ENCODE assay signal across 9 mouse cellular contexts in the genomic region with DNA sequence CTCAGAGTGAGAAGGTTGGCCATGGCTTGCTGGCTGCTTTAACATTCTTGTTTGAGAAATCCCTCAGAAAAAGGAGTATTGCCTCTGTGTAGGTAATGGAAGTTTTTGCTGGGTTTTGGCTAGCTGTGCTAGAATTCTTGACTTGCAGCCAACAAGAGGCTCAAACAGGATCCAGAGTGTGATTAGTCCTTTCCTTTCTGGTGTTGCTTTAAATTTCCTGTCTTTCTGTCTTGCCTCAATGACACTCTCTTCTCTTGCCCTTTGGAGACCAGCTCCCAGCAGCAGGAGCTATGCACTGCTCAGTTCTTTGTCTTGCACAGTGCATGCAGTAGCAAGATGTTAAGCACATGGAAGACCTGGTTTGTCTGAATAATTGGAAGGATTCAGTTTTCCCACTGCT.
DNase-seq lines count a peak whose midpoint lies in the region; ATAC-seq and TF ChIP-seq lines count a peak whose summit lies in the region.
"Had no signal": no experiment of that assay in that cellular context is flagged by ENCODE, and none has a peak within 500 bp of the region (broad histone marks: within the 10 kb centered on the region; RNA-seq: fewer than 3 reads in every experiment).

No protein-coding gene starts in this region.

- H3K27me3 ChIP-seq in forebrain, embryonic 15.5 days = no peaks in the 10 kb centered on the region
- no peaks in the 10 kb centered on the region for H3K27me3 ChIP-seq in forebrain, embryonic 11.5 days (ENCODE audit: control insufficient read depth, insufficient read depth, low read length)
- no peaks in the 10 kb centered on the region for H3K27me3 ChIP-seq in heart, postnatal 0 days (ENCODE audit: control insufficient read depth, insufficient read depth, low read length)
- H3K27me3 ChIP-seq in lung, embryonic 16.5 days (ENCODE audit: control insufficient read depth, insufficient read depth, low read depth, low read length) = no peaks in the 10 kb centered on the region

- H3K36me3 ChIP-seq in forebrain, embryonic 15.5 days = 0 out of 2 replicates have a peak, but pooled peaks cover 6% of the 10 kb centered on the region
- no peaks in the 10 kb centered on the region; the same call in 1 of the 2 replicates for H3K36me3 ChIP-seq in forebrain, embryonic 11.5 days (ENCODE audit: control insufficient read depth, insufficient read depth, low read length)
- no peaks in the 10 kb centered on the region for H3K36me3 ChIP-seq in heart, postnatal 0 days (replicated peaks; ENCODE audit: control insufficient read depth, insufficient read depth, low read length)
- peaks cover 2% of the 10 kb centered on the region for H3K36me3 ChIP-seq in lung, embryonic 16.5 days (ENCODE audit: control insufficient read depth, insufficient read depth, low read length)

- H3K4me2 ChIP-seq in forebrain, embryonic 15.5 days (replicated peaks) = no peak overlapping the region
- no peak overlapping the region for H3K4me2 ChIP-seq in forebrain, embryonic 11.5 days (ENCODE audit: low read depth, low read length, severe bottlenecking)
- H3K4me2 ChIP-seq in heart, postnatal 0 days (ENCODE audit: low read depth, low read length) = no peak overlapping the region
- no peak overlapping the region for H3K4me2 ChIP-seq in lung, embryonic 16.5 days (ENCODE audit: low read depth, low read length)

- H3K9me3 ChIP-seq in forebrain, embryonic 15.5 days = no peaks in the 10 kb centered on the region
- no peaks in the 10 kb centered on the region for H3K9me3 ChIP-seq in forebrain, embryonic 11.5 days (ENCODE audit: control insufficient read depth, low read length)
- H3K9me3 ChIP-seq in heart, postnatal 0 days (replicated peaks; ENCODE audit: control insufficient read depth, low read length) = no peaks in the 10 kb centered on the region
- H3K9me3 ChIP-seq in lung, embryonic 16.5 days (ENCODE audit: control insufficient read depth, low read length) = no peaks in the 10 kb centered on the region

- 0 out of 2 replicates have a peak overlapping the region, but pooled peaks have one; percentile 37 for H3K27ac ChIP-seq in forebrain, embryonic 15.5 days (replicated peaks)
- H3K27ac ChIP-seq in forebrain, embryonic 11.5 days (ENCODE audit: low read depth, low read length) = no peak overlapping the region
- H3K27ac ChIP-seq in heart, postnatal 0 days (ENCODE audit: low read depth) = no peak overlapping the region; the same call in 1 of the 2 replicates
- H3K27ac ChIP-seq in lung, embryonic 16.5 days (ENCODE audit: low read length) = peak overlapping the region; percentile 85
- H3K27ac ChIP-seq: heart, adult 2 months had no signal

- no peak for DNase-seq in forebrain, embryonic 11.5 days (ENCODE audit: low spot score)
- DNase-seq in brain, adult 2 months (ENCODE audit: low read depth, low spot score) = peak; percentile 65
- peak; percentile 71 for DNase-seq in heart, postnatal 0 days (ENCODE audit: low spot score)
- no peak for DNase-seq in gastrocnemius, postnatal 25 days
- no peak for DNase-seq in urinary bladder, postnatal 36 days (ENCODE audit: low spot score in 2 of 2)
- no peak for DNase-seq in frontal cortex, postnatal 36 days (ENCODE audit: low spot score in 2 of 2)

- peaks cover 11% of the 10 kb centered on the region for H3K4me1 ChIP-seq in forebrain, embryonic 15.5 days
- no peaks in the 10 kb centered on the region for H3K4me1 ChIP-seq in forebrain, embryonic 11.5 days (replicated peaks; ENCODE audit: control insufficient read depth, insufficient read depth, low read length)
- peaks cover 23% of the 10 kb centered on the region for H3K4me1 ChIP-seq in heart, postnatal 0 days (ENCODE audit: control insufficient read depth, insufficient read depth)
- H3K4me1 ChIP-seq in lung, embryonic 16.5 days (replicated peaks; ENCODE audit: control insufficient read depth, insufficient read depth, low read length) = peaks cover 35% of the 10 kb centered on the region

- no peak for TF ChIP-seq CTCF in heart, postnatal 0 days (IDR thresholded peaks at IDR 0.05; ENCODE audit: low read depth)

- ATAC-seq in forebrain, embryonic 15.5 days (replicated peaks) = no peak
- no peak for ATAC-seq in forebrain, embryonic 11.5 days (replicated peaks; ENCODE audit: low FRiP score)
- peak; percentile 68 for ATAC-seq in heart, postnatal 0 days (ENCODE audit: insufficient read depth, low read depth)
- peak; percentile 84 for ATAC-seq in lung, embryonic 16.5 days (ENCODE audit: low read depth)

- 0 out of 2 replicates have a peak, but pooled peaks have one; percentile 43 for TF ChIP-seq EP300 in heart, postnatal 0 days (IDR thresholded peaks at IDR 0.05; ENCODE audit: low read depth)

- H3K4me3 ChIP-seq in forebrain, embryonic 15.5 days = no peak overlapping the region
- no peak overlapping the region for H3K4me3 ChIP-seq in forebrain, embryonic 11.5 days (ENCODE audit: low read depth, low read length)
- no peak overlapping the region for H3K4me3 ChIP-seq in heart, postnatal 0 days (ENCODE audit: low read depth, low read length)
- H3K4me3 ChIP-seq in lung, embryonic 16.5 days (ENCODE audit: low read length) = no peak overlapping the region
- H3K4me3 ChIP-seq: heart, adult 2 months had no signal

- H3K9ac ChIP-seq in forebrain, embryonic 15.5 days (replicated peaks) = no peak overlapping the region
- no peak overlapping the region for H3K9ac ChIP-seq in forebrain, embryonic 11.5 days (ENCODE audit: low read length)
- no peak overlapping the region for H3K9ac ChIP-seq in heart, postnatal 0 days (replicated peaks; ENCODE audit: low read depth, low read length)
- no peak overlapping the region for H3K9ac ChIP-seq in lung, embryonic 16.5 days (ENCODE audit: low read length)

Comparison
In these comparisons a context has a peak if more than half of its experiments do, and no peak if none do; other contexts are left out.
1. H3K27ac ChIP-seq: peak in forebrain, embryonic 15.5 days (single experiment) and lung, embryonic 16.5 days (single experiment); none in forebrain, embryonic 11.5 days (single experiment) and heart, postnatal 0 days (single experiment).
2. ATAC-seq: peak in heart, postnatal 0 days (single experiment) and lung, embryonic 16.5 days (single experiment); none in forebrain, embryonic 15.5 days (single experiment) and forebrain, embryonic 11.5 days (single experiment).
3. DNase-seq: peak in brain, adult 2 months (single experiment) and heart, postnatal 0 days (single experiment); none in forebrain, embryonic 11.5 days (single experiment), gastrocnemius, postnatal 25 days (single experiment), urinary bladder, postnatal 36 days (0 of 2) and frontal cortex, postnatal 36 days (0 of 2).